Mouse (Mus musculus) retina, adult 2 months (tissue): ENCODE measurements around the gene 4931400O07Rik.

Experiments used
- DNase-seq: peaks from one replicate; pipeline ENCODE4 v3.0.0-alpha.2; 2012; ENCODE audit warnings: low read depth, low spot score

The 4931400O07Rik gene

GRCm38 (mm10) chrX:62467691-62468090 is at the start of gene 4931400O07Rik:
Gene 4931400O07Rik, plus strand, starts transcription at chrX:62467991.
- no peak for DNase-seq
